Mouse (Mus musculus): ENCODE data around the gene Bmpr1a. TPM values are rescaled to one million over a fixed set of nuclear protein-coding genes. Genes with fewer than 3 reads are reported as not detected.

Bmpr1a gene
- polyA plus RNA-seq, 1 experiment from 2014 or later = 54.2 TPM

DNA sequence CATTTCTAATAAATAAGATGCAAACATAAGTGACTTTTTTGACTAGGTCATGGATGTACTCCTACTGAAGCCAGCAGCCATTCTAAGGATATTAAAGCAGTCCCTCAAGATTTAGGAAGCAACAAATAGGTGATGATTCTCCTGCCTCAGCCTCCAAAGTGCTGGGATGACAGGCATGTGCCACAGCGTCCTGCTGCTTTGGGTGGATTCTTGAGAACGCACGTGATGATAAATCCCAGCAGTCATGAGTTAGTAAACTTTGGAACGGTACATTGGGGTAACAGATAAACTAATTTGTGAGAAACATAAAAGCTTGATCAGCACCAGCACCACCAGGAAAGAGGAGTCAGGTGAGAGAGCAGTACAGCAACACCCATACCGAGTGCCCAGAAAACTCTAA is 52.7 kb downstream of the Bmpr1a start:
- no peaks in the 10 kb centered on the region for H3K9me3 ChIP-seq (replicated peaks)
- H3K4me1 ChIP-seq = peaks cover 9% of the 10 kb centered on the region
- H3K27me3 ChIP-seq = no peaks in the 10 kb centered on the region
- no peak overlapping the region for H3K4me2 ChIP-seq (replicated peaks)
- WGBS = 88% methylated on average over 5 of the region's 5 CpGs
- peaks cover 10% of the 10 kb centered on the region for H3K36me3 ChIP-seq
- ATAC-seq (ENCODE audit: insufficient number of reproducible peaks, low FRiP score, low TSS enrichment, low read depth) = no peak
- H3K27ac ChIP-seq (replicated peaks) = no peak overlapping the region
- H3K9ac ChIP-seq = no peak overlapping the region
- H3K4me3 ChIP-seq (replicated peaks) = no peak overlapping the region

DNA sequence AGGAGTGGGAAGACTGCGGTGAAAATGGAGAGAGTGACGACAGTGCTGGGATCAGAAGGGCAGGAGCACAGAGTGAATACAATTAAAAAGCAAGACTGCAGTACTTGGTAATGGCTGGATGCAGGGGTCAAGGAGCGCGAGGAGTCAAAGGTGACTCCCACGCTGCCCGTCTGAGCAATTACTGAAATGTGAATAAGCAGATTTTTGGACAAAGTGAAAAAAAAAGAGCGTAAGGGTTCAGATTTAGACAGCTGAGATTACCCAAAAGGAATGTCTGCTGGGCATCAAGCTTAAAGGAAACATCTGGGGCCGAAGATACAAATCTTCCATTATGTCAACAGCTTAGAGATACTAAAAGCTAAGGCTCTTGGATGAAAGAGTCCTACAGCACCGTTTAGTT is 53.3 kb downstream of the Bmpr1a start:
- ATAC-seq (ENCODE audit: insufficient number of reproducible peaks, low FRiP score, low TSS enrichment, low read depth) = no peak

DNA sequence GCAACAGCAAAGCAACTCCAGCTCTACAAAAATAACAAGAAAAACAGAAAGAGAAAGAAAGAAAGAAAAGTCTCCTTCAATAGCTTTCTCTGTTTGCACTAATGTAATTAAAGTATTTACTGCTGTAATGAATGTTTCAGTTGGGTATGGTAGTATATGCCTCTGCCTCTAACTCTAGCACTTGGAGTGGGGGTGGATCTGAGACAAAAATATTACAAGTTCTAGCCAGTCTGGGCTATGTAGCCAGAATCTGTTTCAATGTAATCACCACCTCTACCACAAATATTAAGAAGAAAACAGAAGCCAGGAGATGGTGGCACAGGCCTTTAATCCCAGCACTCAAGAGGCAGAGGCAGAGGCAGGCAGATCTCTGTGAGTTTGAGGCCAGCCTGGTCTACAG is 54.7 kb downstream of the Bmpr1a start:
- H3K4me3 ChIP-seq (replicated peaks) = no peak overlapping the region
- peaks cover 10% of the 10 kb centered on the region for H3K36me3 ChIP-seq
- no peak for ATAC-seq (ENCODE audit: insufficient number of reproducible peaks, low FRiP score, low TSS enrichment, low read depth)
- no peak overlapping the region for H3K4me2 ChIP-seq (replicated peaks)
- H3K27ac ChIP-seq (replicated peaks) = no peak overlapping the region
- peaks cover 17% of the 10 kb centered on the region for H3K4me1 ChIP-seq
- no peaks in the 10 kb centered on the region for H3K27me3 ChIP-seq
- H3K9me3 ChIP-seq (replicated peaks) = no peaks in the 10 kb centered on the region
- H3K9ac ChIP-seq = no peak overlapping the region

More for the DNA sequence above, 53.3 kb downstream of the Bmpr1a start:
- Histone ChIP-seq H3K9me3 (replicated peaks) (no peaks in the 10 kb centered on the region), H3K36me3 (peaks cover 10% of the 10 kb centered on the region), H3K4me2 (replicated peaks) (no peak overlapping the region), H3K27ac (replicated peaks) (no peak overlapping the region), H3K4me1 (peaks cover 14% of the 10 kb centered on the region), H3K9ac (no peak overlapping the region), H3K4me3 (replicated peaks) (no peak overlapping the region), H3K27me3 (no peaks in the 10 kb centered on the region)
- WGBS = 58% methylated on average over 9 of the region's 9 CpGs

GRCm38 (mm10) chr14:34447659-34448058 is 55.5 kb downstream of the Bmpr1a start:
- no peak overlapping the region for H3K9ac ChIP-seq
- ATAC-seq (ENCODE audit: insufficient number of reproducible peaks, low FRiP score, low TSS enrichment, low read depth) = no peak
- peaks cover 17% of the 10 kb centered on the region for H3K4me1 ChIP-seq
- WGBS = 75% methylated on average over 4 of the region's 4 CpGs
- H3K27me3 ChIP-seq = no peaks in the 10 kb centered on the region
- no peak overlapping the region for H3K4me3 ChIP-seq (replicated peaks)
- H3K27ac ChIP-seq (replicated peaks) = no peak overlapping the region
- H3K36me3 ChIP-seq = peaks cover 13% of the 10 kb centered on the region
- H3K9me3 ChIP-seq (replicated peaks) = no peaks in the 10 kb centered on the region
- no peak overlapping the region for H3K4me2 ChIP-seq (replicated peaks)

GRCm38 (mm10) chr14:34446624-34447023 is 56.5 kb downstream of the Bmpr1a start:
- Histone ChIP-seq H3K9me3 (replicated peaks) (no peaks in the 10 kb centered on the region), H3K4me1 (peaks cover 17% of the 10 kb centered on the region), H3K9ac (no peak overlapping the region), H3K27me3 (no peaks in the 10 kb centered on the region), H3K4me2 (replicated peaks) (no peak overlapping the region), H3K36me3 (peaks cover 14% of the 10 kb centered on the region), H3K27ac (replicated peaks) (no peak overlapping the region), H3K4me3 (replicated peaks) (no peak overlapping the region)
- 97% methylated on average over 6 of the region's 6 CpGs for WGBS
- no peak for ATAC-seq (ENCODE audit: insufficient number of reproducible peaks, low FRiP score, low TSS enrichment, low read depth)

GRCm38 (mm10) chr14:34445348-34445747 is 57.8 kb downstream of the Bmpr1a start:
- Histone ChIP-seq H3K9me3 (replicated peaks) (no peaks in the 10 kb centered on the region), H3K4me1 (peaks cover 17% of the 10 kb centered on the region), H3K9ac (no peak overlapping the region), H3K4me2 (replicated peaks) (no peak overlapping the region), H3K36me3 (peaks cover 20% of the 10 kb centered on the region), H3K27me3 (no peaks in the 10 kb centered on the region), H3K4me3 (replicated peaks) (no peak overlapping the region), H3K27ac (replicated peaks) (peak overlapping the region; percentile 63)
- WGBS = 33% methylated on average over 3 of the region's 3 CpGs
- ATAC-seq (ENCODE audit: insufficient number of reproducible peaks, low FRiP score, low TSS enrichment, low read depth) = no peak

DNA sequence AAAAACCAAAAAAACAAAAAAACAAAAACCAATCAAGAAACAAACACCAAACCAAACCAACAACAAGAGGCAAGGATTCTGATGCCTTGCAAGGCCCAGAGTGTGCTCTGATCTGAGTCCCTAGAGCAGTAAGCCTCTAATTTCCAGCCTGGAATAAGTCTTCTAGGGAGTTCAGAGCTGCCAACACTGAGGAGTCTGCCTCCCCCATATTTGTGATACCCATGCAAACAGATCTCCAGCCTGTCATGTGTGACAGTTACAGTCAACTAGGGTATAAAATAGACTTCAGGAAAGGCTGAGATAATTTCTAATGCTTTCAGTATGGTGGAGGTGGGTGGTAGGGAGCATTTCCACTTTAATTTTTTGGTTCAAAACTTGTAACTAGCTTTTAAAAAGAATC is 58.2 kb downstream of the Bmpr1a start:
- no peak for ATAC-seq (ENCODE audit: insufficient number of reproducible peaks, low FRiP score, low TSS enrichment, low read depth)
- Histone ChIP-seq H3K4me1 (peaks cover 17% of the 10 kb centered on the region), H3K9ac (no peak overlapping the region), H3K27me3 (no peaks in the 10 kb centered on the region), H3K9me3 (replicated peaks) (no peaks in the 10 kb centered on the region), H3K4me2 (replicated peaks) (no peak overlapping the region), H3K4me3 (replicated peaks) (no peak overlapping the region), H3K27ac (replicated peaks) (peak overlapping the region; percentile 63), H3K36me3 (peaks cover 23% of the 10 kb centered on the region)

GRCm38 (mm10) chr14:34444368-34444767 is 58.8 kb downstream of the Bmpr1a start:
- ATAC-seq (ENCODE audit: insufficient number of reproducible peaks, low FRiP score, low TSS enrichment, low read depth) = no peak
- Histone ChIP-seq H3K4me3 (replicated peaks) (no peak overlapping the region), H3K27ac (replicated peaks) (0 out of 2 replicates have a peak overlapping the region, but pooled peaks have one; percentile 63), H3K4me2 (replicated peaks) (no peak overlapping the region), H3K4me1 (peaks cover 18% of the 10 kb centered on the region), H3K9ac (no peak overlapping the region), H3K27me3 (no peaks in the 10 kb centered on the region), H3K36me3 (peaks cover 25% of the 10 kb centered on the region), H3K9me3 (replicated peaks) (no peaks in the 10 kb centered on the region)
- WGBS = 77% methylated on average over 5 of the region's 5 CpGs

DNA sequence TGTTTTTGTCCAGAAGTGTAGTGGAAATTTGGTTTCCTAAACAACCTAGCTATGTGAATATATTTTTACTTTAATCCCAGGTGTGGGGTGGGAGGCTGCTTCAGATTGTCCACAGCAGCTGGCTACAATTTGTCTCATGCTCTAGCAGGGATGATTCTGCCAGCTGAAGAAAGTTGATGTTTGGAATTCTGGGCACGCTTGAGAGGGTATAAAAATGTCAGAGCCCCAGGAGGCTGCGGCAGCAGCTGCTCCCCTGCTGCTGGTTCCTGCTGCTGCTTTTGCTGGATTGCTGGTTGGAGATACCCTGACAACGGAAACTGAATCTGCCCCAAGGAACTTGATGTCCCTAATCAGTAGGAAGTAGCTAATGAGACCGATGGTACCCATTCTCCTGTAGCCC is 60.6 kb downstream of the Bmpr1a start:
- peaks cover 21% of the 10 kb centered on the region for H3K36me3 ChIP-seq
- 54% methylated on average over 4 of the region's 4 CpGs for WGBS

DNA sequence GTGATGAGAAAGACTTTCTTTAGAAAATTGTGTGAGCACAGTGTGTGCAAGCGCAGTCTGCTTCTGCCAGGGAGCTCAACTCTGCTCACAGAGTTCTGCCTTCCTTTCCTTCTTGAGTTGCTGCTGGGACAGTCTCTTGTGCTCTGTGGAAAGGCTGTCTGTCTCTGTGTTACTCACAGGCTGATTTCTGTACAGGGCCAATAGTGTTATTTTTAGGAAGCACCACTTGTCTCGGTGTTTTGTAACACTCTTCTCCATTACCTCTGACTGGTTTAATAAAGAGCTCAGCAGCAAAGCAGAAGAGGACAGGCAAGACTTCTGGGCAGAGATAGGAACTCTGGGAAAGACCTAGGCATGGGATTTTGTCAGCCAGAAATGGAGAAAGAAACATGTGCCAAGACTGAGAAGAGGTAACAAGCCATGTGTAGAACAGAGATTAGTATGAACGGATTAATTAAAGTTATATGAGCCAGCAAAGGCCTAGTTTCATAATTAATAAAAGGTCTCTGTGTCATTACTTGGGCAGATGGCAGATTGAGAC is 62.5 kb downstream of the Bmpr1a start:
- whole genome bisulfite sequencing = 81% methylated on average over 3 of the region's 3 CpGs
- peaks cover 23% of the 10 kb centered on the region for H3K36me3 ChIP-seq
- H3K27me3 ChIP-seq = no peaks in the 10 kb centered on the region
- no peaks in the 10 kb centered on the region for H3K9me3 ChIP-seq (replicated peaks)
- no peak overlapping the region for H3K4me2 ChIP-seq (replicated peaks)
- H3K9ac ChIP-seq = no peak overlapping the region
- no peak overlapping the region for H3K27ac ChIP-seq (replicated peaks)
- peaks cover 15% of the 10 kb centered on the region for H3K4me1 ChIP-seq
- H3K4me3 ChIP-seq (replicated peaks) = no peak overlapping the region
- no peak for ATAC-seq (ENCODE audit: insufficient number of reproducible peaks, low FRiP score, low TSS enrichment, low read depth)

More for the DNA sequence above, 60.6 kb downstream of the Bmpr1a start:
- no peak overlapping the region for H3K4me3 ChIP-seq (replicated peaks)
- no peak overlapping the region for H3K4me2 ChIP-seq (replicated peaks)
- peaks cover 17% of the 10 kb centered on the region for H3K4me1 ChIP-seq
- H3K9ac ChIP-seq = no peak overlapping the region
- no peaks in the 10 kb centered on the region for H3K27me3 ChIP-seq
- ATAC-seq (ENCODE audit: insufficient number of reproducible peaks, low FRiP score, low TSS enrichment, low read depth) = peak; percentile 29; the same call in 1 of the 2 replicates
- no peaks in the 10 kb centered on the region for H3K9me3 ChIP-seq (replicated peaks)
- H3K27ac ChIP-seq (replicated peaks) = no peak overlapping the region

- Histone ChIP-seq H3K27me3 (no peaks in the 10 kb centered on the region), H3K4me3 (replicated peaks) (no peak overlapping the region), H3K36me3 (peaks cover 46% of the 10 kb centered on the region), H3K27ac (replicated peaks) (no peak overlapping the region), H3K9ac (no peak overlapping the region), H3K4me2 (replicated peaks) (no peak overlapping the region), H3K4me1 (no peaks in the 10 kb centered on the region), H3K9me3 (replicated peaks) (no peaks in the 10 kb centered on the region)
- ATAC-seq (ENCODE audit: insufficient number of reproducible peaks, low FRiP score, low TSS enrichment, low read depth) = no peak
- WGBS = 85% methylated on average over 1 of the region's 1 CpGs
Measured at GRCm38 (mm10) chr14:34429069-34429468, 74.1 kb downstream of the Bmpr1a start.

GRCm38 (mm10) chr14:34428274-34428673 is 74.9 kb downstream of the Bmpr1a start:
- no peaks in the 10 kb centered on the region for H3K9me3 ChIP-seq (replicated peaks)
- no peaks in the 10 kb centered on the region for H3K4me1 ChIP-seq
- no peak overlapping the region for H3K27ac ChIP-seq (replicated peaks)
- ATAC-seq (ENCODE audit: insufficient number of reproducible peaks, low FRiP score, low TSS enrichment, low read depth) = no peak
- no peak overlapping the region for H3K4me2 ChIP-seq (replicated peaks)
- H3K36me3 ChIP-seq = peaks cover 51% of the 10 kb centered on the region
- no peak overlapping the region for H3K4me3 ChIP-seq (replicated peaks)
- no peak overlapping the region for H3K9ac ChIP-seq
- no peaks in the 10 kb centered on the region for H3K27me3 ChIP-seq
- WGBS = 97% methylated on average over 3 of the region's 3 CpGs

All from embryonic facial prominence, embryonic 15.5 days (tissue).